ENCODE assay signal across 28 mouse cellular contexts in the genomic region with DNA sequence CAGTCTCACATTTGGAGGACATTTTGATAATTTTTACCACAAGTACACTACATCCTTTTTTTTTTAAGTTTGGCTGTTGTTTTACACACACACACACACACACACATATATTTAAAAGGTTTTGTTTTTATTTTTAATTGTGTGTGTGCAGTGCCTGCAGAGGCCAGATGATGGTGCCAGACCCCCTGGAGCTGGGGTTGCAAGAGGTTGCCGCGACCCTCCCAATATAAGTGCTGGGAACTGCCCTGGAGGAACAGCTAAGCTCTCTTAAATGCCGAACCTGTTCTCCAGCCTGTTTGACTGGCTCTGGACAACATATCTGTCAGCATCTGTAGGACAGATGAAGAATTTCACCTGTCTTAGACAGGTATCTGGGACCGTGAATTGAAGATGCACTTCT. TPM values are rescaled to one million over a fixed set of nuclear protein-coding genes. Genes with fewer than 3 reads are reported as not detected.
A peak's percentile ranks its signal among the peaks of the same experiment; 100 is the strongest.
DNase-seq lines count a peak whose midpoint lies in the region; ATAC-seq and TF ChIP-seq lines count a peak whose summit lies in the region.
"Had no signal": no experiment of that assay in that cellular context is flagged by ENCODE, and none has a peak within 500 bp of the region (broad histone marks: within the 10 kb centered on the region; RNA-seq: fewer than 3 reads in every experiment).

No protein-coding gene starts in this region.

- no peak overlapping the region for H3K27ac ChIP-seq in forebrain, postnatal 0 days (ENCODE audit: low read depth, low read length)
- H3K27ac ChIP-seq in forebrain, embryonic 16.5 days (ENCODE audit: low read length) = no peak overlapping the region
- H3K27ac ChIP-seq in layer of hippocampus, adult 2 months = no peak overlapping the region
- H3K27ac ChIP-seq: forebrain, embryonic 10.5 days; forebrain, embryonic 13.5 days; heart, adult 2 months; heart, embryonic 10.5 days; heart, embryonic 13.5 days; hindbrain, embryonic 12.5 days; hindbrain, embryonic 15.5 days; intestine, embryonic 15.5 days had no signal

- no peak for DNase-seq in forebrain, postnatal 0 days
- no peak for DNase-seq in layer of hippocampus, adult 2 months (ENCODE audit: low spot score in 2 of 2)
- no peak for DNase-seq in layer of hippocampus, adult 8-10 months (ENCODE audit: low spot score in 2 of 2)
- DNase-seq in ES-CJ7 (ENCODE audit: low read depth, low spot score) = peak; percentile 51
- no peak for DNase-seq in adrenal gland, postnatal 25 days
- no peak for DNase-seq in urinary bladder, postnatal 10 days (ENCODE audit: low spot score)
- DNase-seq: adrenal gland, adult 2 months; adrenal gland, postnatal 14 days; cerebellum, adult 18-20 months; cerebellum, adult 9-10 months; cerebellum, postnatal 14 days; gastrocnemius, postnatal 10 days; gastrocnemius, postnatal 36 days; heart, adult 2 months; heart, postnatal 14 days; heart, postnatal 4 days had no signal

- peak; percentile 14; the same call in 1 of the 2 replicates for TF ChIP-seq CTCF in forebrain, postnatal 0 days (IDR thresholded peaks at IDR 0.05; ENCODE audit: low read depth)
- peak; percentile 31; the same call in 1 of the 2 replicates for TF ChIP-seq CTCF in layer of hippocampus, adult 2 months (conservative IDR thresholded peaks at IDR 0.05)

- no peaks in the 10 kb centered on the region for H3K36me3 ChIP-seq in forebrain, postnatal 0 days (ENCODE audit: insufficient read depth)
- H3K36me3 ChIP-seq in forebrain, embryonic 16.5 days (ENCODE audit: control insufficient read depth, insufficient read depth) = no peaks in the 10 kb centered on the region
- H3K36me3 ChIP-seq: forebrain, embryonic 10.5 days; heart, embryonic 10.5 days; heart, embryonic 13.5 days; hindbrain, embryonic 12.5 days; hindbrain, embryonic 15.5 days; intestine, embryonic 15.5 days had no signal

- H3K27me3 ChIP-seq in forebrain, postnatal 0 days (ENCODE audit: insufficient read depth, low read length) = no peaks in the 10 kb centered on the region
- H3K27me3 ChIP-seq in forebrain, embryonic 16.5 days (replicated peaks; ENCODE audit: control insufficient read depth, insufficient read depth, low read length) = 0 out of 2 replicates have a peak, but pooled peaks cover 6% of the 10 kb centered on the region
- H3K27me3 ChIP-seq: hindbrain, embryonic 15.5 days; intestine, embryonic 15.5 days had no signal

- H3K4me3 ChIP-seq in forebrain, postnatal 0 days (ENCODE audit: low read depth, low read length) = no peak overlapping the region
- H3K4me3 ChIP-seq in forebrain, embryonic 16.5 days (replicated peaks; ENCODE audit: low read length) = no peak overlapping the region
- H3K4me3 ChIP-seq in layer of hippocampus, adult 2 months = no peak overlapping the region
- H3K4me3 ChIP-seq: forebrain, embryonic 10.5 days; forebrain, embryonic 13.5 days; heart, adult 2 months; heart, embryonic 10.5 days; heart, embryonic 13.5 days; hindbrain, embryonic 12.5 days; hindbrain, embryonic 15.5 days; intestine, embryonic 15.5 days had no signal

- no peak for ATAC-seq in forebrain, postnatal 0 days
- ATAC-seq in forebrain, embryonic 16.5 days = no peak
- ATAC-seq: forebrain, embryonic 13.5 days; intestine, embryonic 15.5 days had no signal

- WGBS in forebrain, postnatal 0 days = 93% methylated on average over 4 of the region's 4 CpGs
- WGBS in forebrain, embryonic 16.5 days = 89% methylated on average over 4 of the region's 4 CpGs

- H3K9me3 ChIP-seq in forebrain, postnatal 0 days (ENCODE audit: low read length) = no peaks in the 10 kb centered on the region
- no peaks in the 10 kb centered on the region for H3K9me3 ChIP-seq in forebrain, embryonic 16.5 days (ENCODE audit: control insufficient read depth, low read length)
- H3K9me3 ChIP-seq: forebrain, embryonic 10.5 days; forebrain, embryonic 13.5 days; heart, embryonic 10.5 days; heart, embryonic 13.5 days; hindbrain, embryonic 12.5 days; hindbrain, embryonic 15.5 days; intestine, embryonic 15.5 days had no signal

- H3K9ac ChIP-seq in forebrain, postnatal 0 days = no peak overlapping the region
- H3K9ac ChIP-seq in forebrain, embryonic 16.5 days (replicated peaks; ENCODE audit: low read depth, low read length) = no peak overlapping the region
- H3K9ac ChIP-seq: forebrain, embryonic 13.5 days; heart, embryonic 13.5 days; hindbrain, embryonic 12.5 days; hindbrain, embryonic 15.5 days; intestine, embryonic 15.5 days had no signal

- no peak overlapping the region for H3K4me2 ChIP-seq in forebrain, postnatal 0 days (ENCODE audit: low read depth)
- no peak overlapping the region for H3K4me2 ChIP-seq in forebrain, embryonic 16.5 days (ENCODE audit: low read length)
- H3K4me2 ChIP-seq: forebrain, embryonic 13.5 days; heart, embryonic 13.5 days; hindbrain, embryonic 12.5 days; hindbrain, embryonic 15.5 days; intestine, embryonic 15.5 days had no signal

- 0 out of 2 replicates have a peak, but pooled peaks cover 3% of the 10 kb centered on the region for H3K4me1 ChIP-seq in forebrain, postnatal 0 days (ENCODE audit: insufficient read depth)
- peaks cover 2% of the 10 kb centered on the region; the same call in 1 of the 2 replicates for H3K4me1 ChIP-seq in forebrain, embryonic 16.5 days (replicated peaks; ENCODE audit: control insufficient read depth, insufficient read depth, low read length)
- H3K4me1 ChIP-seq: heart, embryonic 10.5 days; heart, embryonic 13.5 days; hindbrain, embryonic 12.5 days; hindbrain, embryonic 15.5 days; intestine, embryonic 15.5 days had no signal

RNA-seq across cellular contexts. Expression of a gene that starts 20.4 kb away (rescaled TPM):
- total RNA-seq in forebrain, postnatal 0 days (2014; rRNA removed) = 0.24 and 0.77 TPM in 2 replicates
- 0.28 and 0.42 TPM in 2 replicates for polyA plus RNA-seq in forebrain, postnatal 0 days (2015; fragmentation: Nextera tagmentation; extraction: Ambion mirVana)
- polyA plus RNA-seq in forebrain, embryonic 16.5 days (2015; fragmentation: Nextera tagmentation; extraction: Ambion mirVana) = not detected in 2 replicates
- total RNA-seq in layer of hippocampus, adult 2 months (2021) = not detected
- total RNA-seq in layer of hippocampus, adult 8-10 months (2022) = under 1 TPM in 3 of 4 experiments, not detected in 1; 0.26 to 0.54 (median 0.32) TPM
- 0.24 TPM in 1 of 2 replicates, not detected in the other for total RNA-seq in adrenal gland, postnatal 25 days (2021)
- total RNA-seq: adrenal gland, postnatal 14 days; gastrocnemius, adult 18-20 months; gastrocnemius, postnatal 36 days; granulocyte monocyte progenitor cell, adult 5-6 weeks; heart, postnatal 14 days; heart, postnatal 4 days had no signal
- polyA plus RNA-seq: heart, embryonic 16.5 days had no signal

RNA-seq across cellular contexts. Expression of a gene that starts 32.8 kb away (rescaled TPM):
- 4.0 and 5.6 TPM in 2 replicates for total RNA-seq in forebrain, postnatal 0 days (2014; rRNA removed)
- 2.4 and 3.5 TPM in 2 replicates for polyA plus RNA-seq in forebrain, postnatal 0 days (2015; fragmentation: Nextera tagmentation; extraction: Ambion mirVana)
- 1.3 and 1.9 TPM in 2 replicates for polyA plus RNA-seq in forebrain, embryonic 16.5 days (2015; fragmentation: Nextera tagmentation; extraction: Ambion mirVana)
- total RNA-seq in layer of hippocampus, adult 2 months (2021) = 1 to 10 TPM; 1.9 to 2.1 TPM
- total RNA-seq in layer of hippocampus, adult 8-10 months (2022) = 1 to 10 TPM; 1.1 to 1.9 (median 1.5) TPM
- total RNA-seq in adrenal gland, postnatal 25 days (2021) = 1.1 and 2.0 TPM in 2 replicates
- total RNA-seq: granulocyte monocyte progenitor cell, adult 5-6 weeks had no signal

RNA-seq across cellular contexts. Expression of a gene that starts 53.3 kb away (rescaled TPM):
- total RNA-seq in forebrain, postnatal 0 days (2014; rRNA removed) = 0.23 TPM in 1 of 2 replicates, not detected in the other
- polyA plus RNA-seq in forebrain, postnatal 0 days (2015; fragmentation: Nextera tagmentation; extraction: Ambion mirVana) = not detected in 2 replicates
- polyA plus RNA-seq in forebrain, embryonic 16.5 days (2015; fragmentation: Nextera tagmentation; extraction: Ambion mirVana) = not detected in 2 replicates
- total RNA-seq in layer of hippocampus, adult 2 months (2021) = 1 to 10 TPM; 1.6 to 2.3 TPM
- 1 to 10 TPM in 2 of 4 experiments, under 1 TPM in 2; 0.87 to 2.1 (median 1.1) TPM for total RNA-seq in layer of hippocampus, adult 8-10 months (2022)
- total RNA-seq in adrenal gland, postnatal 25 days (2021) = 19.2 and 21.7 TPM in 2 replicates
- total RNA-seq: gastrocnemius, postnatal 10 days; gastrocnemius, postnatal 36 days; granulocyte monocyte progenitor cell, adult 5-6 weeks had no signal
- polyA plus RNA-seq: embryonic facial prominence, embryonic 11.5 days; forebrain, embryonic 10.5 days; forebrain, embryonic 13.5 days; heart, embryonic 13.5 days; hindbrain, embryonic 12.5 days had no signal
